Mouse (Mus musculus): ENCODE results near the gene Rasgrp4.
"Not testable (repeated sequence)": the region's sequence is repeated elsewhere in the genome, so short reads cannot be mapped to it uniquely, and the experiment has no call there.

Rasgrp4 gene

DNA sequence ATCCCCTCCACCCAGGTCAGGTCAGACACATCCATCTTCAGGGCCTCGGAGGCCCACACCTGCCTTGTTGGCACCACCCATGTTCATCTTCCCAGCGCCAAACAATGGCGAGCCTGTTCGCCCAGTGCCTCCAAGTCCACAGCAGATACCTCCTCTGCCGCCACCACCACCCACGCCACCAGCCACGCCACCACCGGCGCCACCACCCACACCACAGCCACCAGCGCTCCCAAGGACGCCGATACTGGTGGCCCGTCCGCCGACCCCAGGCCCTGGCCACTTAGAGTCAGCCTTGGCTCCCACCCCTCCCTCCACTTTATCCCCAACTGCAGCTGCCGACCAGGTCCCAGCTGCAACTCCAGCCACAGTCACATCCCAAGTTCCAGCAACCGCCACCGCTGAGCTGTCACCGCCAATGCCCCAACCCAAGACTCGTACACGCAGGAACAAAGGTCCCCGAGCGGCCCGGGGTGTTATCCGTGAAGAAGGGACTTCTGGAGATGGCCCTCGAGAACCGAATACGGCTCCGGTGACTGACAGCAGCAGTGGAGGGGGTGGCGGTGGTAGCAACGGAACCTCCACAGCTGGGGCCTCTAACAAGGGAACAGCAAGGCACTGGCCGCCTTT is 37.9 kb downstream of the Rasgrp4 start:
- DNase-seq (ENCODE audit: inconsistent age in 2 of 2, low spot score in 1 of 2), result peak in 1 of 2 experiments; percentile 21

DNA sequence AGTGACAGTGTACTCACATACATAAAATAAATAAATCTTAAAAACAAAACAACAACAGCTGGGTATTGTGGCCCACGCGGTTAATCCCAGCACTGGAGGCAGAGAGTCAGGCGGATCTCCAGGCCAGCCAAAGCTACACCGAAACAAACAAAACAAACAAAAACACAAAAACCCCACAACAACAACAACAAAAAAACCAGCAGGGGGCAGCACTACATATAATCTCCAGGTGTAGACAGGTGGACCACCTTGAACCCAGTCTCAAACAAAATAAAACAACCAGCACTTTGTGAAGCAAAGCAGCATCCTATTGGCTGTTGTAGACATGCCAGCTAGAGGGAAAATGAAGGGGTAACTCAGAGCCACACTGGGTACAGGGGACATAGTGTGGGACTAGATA is 43.5 kb downstream of the Rasgrp4 start:
- peak in 1 of 2 experiments; percentile 49 for DNase-seq (ENCODE audit: inconsistent age in 2 of 2, low spot score in 1 of 2)

DNA sequence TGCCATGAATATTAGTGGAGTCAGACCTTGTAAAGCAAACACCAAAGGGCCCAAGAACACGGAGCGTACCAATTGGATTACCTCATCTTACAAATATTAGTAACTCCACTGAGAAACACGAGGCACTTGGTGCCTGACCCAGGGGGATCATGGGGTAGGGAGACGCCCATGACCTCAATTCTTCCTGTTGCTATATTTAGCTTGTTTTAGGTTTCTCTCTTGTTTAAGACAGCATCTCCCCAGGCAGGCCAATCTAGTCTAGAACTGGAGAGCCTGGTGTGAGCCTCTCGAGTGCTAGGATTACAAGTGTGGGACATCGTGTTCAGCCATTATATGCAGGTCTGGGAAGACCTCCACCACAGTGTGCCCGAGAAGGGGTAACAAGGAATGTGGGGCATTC is 44.7 kb downstream of the Rasgrp4 start:
- DNase-seq (ENCODE audit: inconsistent age in 2 of 2, low spot score in 1 of 2), result no peak

DNA sequence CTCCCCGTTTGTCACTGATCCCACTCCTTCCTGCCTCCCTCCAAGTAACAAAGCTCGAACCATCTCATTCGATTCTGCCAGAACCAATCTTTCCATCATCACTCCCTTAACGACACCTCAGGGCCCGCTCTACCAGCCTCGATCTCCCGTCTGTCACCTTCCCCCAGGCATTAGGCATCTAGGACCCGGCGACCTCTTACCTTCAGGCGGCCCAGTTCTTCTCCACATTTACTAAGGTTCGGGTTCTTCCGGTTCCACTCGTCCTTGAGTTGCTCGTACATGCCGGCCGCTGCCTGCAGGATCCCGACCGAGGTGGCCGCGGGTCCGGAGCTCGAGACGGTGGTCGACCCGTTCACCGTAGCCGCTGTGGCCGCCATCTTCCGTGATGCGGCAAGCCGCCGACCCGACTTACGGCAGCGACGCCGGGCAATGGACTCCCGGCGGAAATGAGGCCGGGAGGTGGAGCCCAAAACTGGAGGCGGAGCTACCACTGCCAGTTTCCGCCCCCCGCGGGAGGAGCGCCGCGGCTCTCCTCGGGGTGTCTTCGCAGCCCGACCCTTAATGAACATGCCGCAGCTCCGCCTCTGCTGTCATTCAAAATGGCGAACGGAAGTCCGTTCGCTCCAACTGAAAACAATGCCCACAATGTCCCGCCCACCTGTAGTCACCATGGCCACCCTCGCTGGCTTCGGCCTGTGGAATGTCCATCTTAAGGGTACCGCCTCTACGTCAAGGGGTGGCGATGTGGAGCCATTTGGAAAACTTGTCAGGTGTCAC is 45.6 kb downstream of the Rasgrp4 start, which contains the start of gene Psmd8:
Gene Psmd8 (minus strand): TSS at position 625 of the 777 bp plus-strand sequence.
- DNase-seq (ENCODE audit: inconsistent age in 2 of 2, low spot score in 1 of 2), result peak; percentile 98

DNA sequence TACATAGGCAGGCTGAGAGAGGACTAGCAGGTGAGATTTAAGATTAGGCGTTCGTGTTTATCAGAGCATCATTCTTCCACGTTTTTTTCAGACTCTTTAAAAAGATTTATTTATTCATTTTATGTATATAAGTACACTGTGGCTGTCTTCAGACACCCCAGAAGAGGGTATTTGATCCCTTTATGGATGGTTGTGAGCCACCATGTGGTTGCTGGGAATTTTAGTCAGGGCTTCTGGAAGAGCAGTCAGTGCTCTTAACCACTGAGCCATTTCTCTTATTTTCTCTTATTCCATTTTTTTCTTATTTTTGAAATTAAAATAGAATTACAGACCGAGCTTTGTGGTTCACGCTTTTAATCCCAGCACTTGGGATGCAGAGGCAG is 46.2 kb downstream of the Rasgrp4 start:
- no peak for DNase-seq (ENCODE audit: inconsistent age in 2 of 2, low spot score in 1 of 2)

DNA sequence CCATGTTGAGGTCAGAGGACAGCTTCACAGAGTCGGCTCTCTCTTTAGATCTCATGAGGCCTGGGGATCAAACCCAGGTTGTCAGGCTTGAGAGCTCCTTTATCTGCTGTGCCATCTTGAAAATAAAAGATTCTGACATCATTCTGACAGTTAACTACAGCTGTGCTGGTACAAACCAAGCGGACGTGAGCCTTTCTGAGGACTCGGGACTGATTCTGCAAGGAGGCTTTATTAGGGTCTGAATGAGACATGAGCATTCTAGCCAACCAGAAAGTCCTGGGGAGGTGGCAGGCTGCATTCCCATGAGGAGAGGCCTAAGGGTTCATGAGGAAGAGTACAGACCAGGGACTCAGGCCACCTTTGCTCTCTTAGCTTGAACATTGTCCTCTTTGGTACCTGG is 46.7 kb downstream of the Rasgrp4 start:
- not testable (repeated sequence) for DNase-seq (ENCODE audit: inconsistent age in 2 of 2, low spot score in 1 of 2)

DNA sequence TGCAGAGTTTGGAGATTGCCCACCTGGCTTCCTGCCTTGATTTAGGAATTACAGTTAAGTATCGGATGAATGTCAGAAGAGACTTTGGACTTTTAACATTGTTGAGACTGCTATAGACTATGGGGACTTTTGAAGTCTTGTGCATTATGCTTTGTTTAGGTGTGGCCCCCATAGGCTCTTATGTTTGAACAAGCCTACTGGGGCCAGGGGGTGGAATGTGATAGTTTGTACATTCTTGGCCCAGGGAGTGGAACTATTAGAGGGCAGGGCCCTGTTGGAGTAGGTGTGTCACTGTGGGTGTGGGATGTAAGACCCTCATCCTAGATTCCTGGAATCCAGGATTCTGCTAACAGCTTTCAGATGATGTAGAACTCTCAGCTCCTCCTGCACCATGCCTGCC is 59.6 kb downstream of the Rasgrp4 start:
- not testable (repeated sequence) for DNase-seq (ENCODE audit: inconsistent age in 2 of 2, low spot score in 1 of 2)

DNA sequence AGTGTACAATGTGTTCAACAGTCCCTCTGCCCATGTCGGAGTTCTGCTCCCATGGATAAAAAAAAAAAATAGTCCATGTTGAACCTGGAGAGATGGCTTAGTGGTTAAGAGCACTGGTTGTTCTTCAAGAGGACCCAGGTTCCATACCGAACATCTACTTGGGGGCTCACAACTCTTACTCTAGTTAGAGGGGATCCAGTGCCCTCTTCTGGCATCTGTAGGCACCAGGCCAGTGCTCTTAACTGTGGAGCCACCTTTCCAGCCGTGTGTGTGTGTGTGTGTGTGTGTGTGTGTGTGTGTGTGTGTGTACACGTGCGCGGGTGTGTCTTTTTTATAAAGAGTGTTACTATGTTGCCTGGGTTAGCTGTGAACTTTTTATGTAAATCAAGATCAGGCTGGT is 67.9 kb downstream of the Rasgrp4 start:
- no peak for DNase-seq (ENCODE audit: inconsistent age in 2 of 2, low spot score in 1 of 2)

All from adrenal gland, adult (tissue).